Mouse (Mus musculus) C2C12 (cell line): ENCODE results near the gene S100pbp. TPM values are rescaled to one million over a fixed set of nuclear protein-coding genes. Genes with fewer than 3 reads are reported as not detected.
"Not testable (repeated sequence)": the region's sequence is repeated elsewhere in the genome, so short reads cannot be mapped to it uniquely, and the experiment has no call there.

Source experiments
- H3K27me3 ChIP-seq: one replicate; pipeline ENCODE4 v1.6.1; 2011; ENCODE audit not compliant: control insufficient read depth, insufficient read depth, insufficient read length
- H3K36me3 ChIP-seq: one replicate; pipeline ENCODE4 v1.6.1; 2011; ENCODE audit not compliant: control insufficient read depth, insufficient read depth
- H3K4me3 ChIP-seq: one replicate; pipeline ENCODE4 v1.5.1; 2011; ENCODE audit warnings: mild to moderate bottlenecking, control low read depth; ENCODE audit not compliant: poor library complexity, insufficient read depth, severe bottlenecking
- H3K79me2 ChIP-seq: one replicate; pipeline ENCODE4 v1.6.1; 2011; ENCODE audit not compliant: control insufficient read depth, insufficient read depth
- H3K79me3 ChIP-seq: one replicate; pipeline ENCODE4 v1.6.1; 2011; ENCODE audit warnings: low read depth, control low read depth
- H3ac ChIP-seq: one replicate; pipeline ENCODE3; 2011; ENCODE audit warnings: low read depth; ENCODE audit not compliant: control insufficient read depth, insufficient read length
- CEBPB ChIP-seq: IDR thresholded peaks from one replicate; pipeline ENCODE4 v1.6.1; 2011; ENCODE audit warnings: low read depth, mild to moderate bottlenecking, control low read depth, moderate library complexity
- CTCF ChIP-seq: IDR thresholded peaks from one replicate; pipeline ENCODE4 v1.5.1; 2011; ENCODE audit not compliant: control insufficient read depth, insufficient read depth, insufficient read length
- FOSL1 ChIP-seq: IDR thresholded peaks from one replicate; pipeline ENCODE4 v1.8.0; 2011; ENCODE audit warnings: mild to moderate bottlenecking, low read length; ENCODE audit not compliant: poor library complexity, insufficient read depth, severe bottlenecking
- MAX ChIP-seq: IDR thresholded peaks from one replicate; pipeline ENCODE4 v1.6.1; 2011; ENCODE audit warnings: mild to moderate bottlenecking, control low read depth
- MYOD1 ChIP-seq: IDR thresholded peaks from one replicate; pipeline ENCODE4 v1.6.1; 2011; ENCODE audit warnings: low read depth; ENCODE audit not compliant: control insufficient read depth, insufficient read length
- MYOG ChIP-seq: IDR thresholded peaks from one replicate; pipeline ENCODE4 v1.6.1; 2011; ENCODE audit not compliant: control insufficient read depth, insufficient read length; ENCODE audit errors: extremely low read depth
- USF1 ChIP-seq: IDR thresholded peaks from one replicate; pipeline ENCODE4 v1.6.1; 2011; ENCODE audit warnings: low read depth, mild to moderate bottlenecking, control low read depth, moderate library complexity
- polyA plus RNA-seq: library from polyadenylated mRNA; unstranded; fragments of >200 nt; fragmentation: generic; extraction: Trizol; gene quantifications from one replicate; pipeline ENCODE4 v1.2.1, GENCODE M21; 2012; ENCODE audit warnings: missing spikeins

Gene S100pbp
- polyA plus RNA-seq, 1 experiment, result 8.1 TPM

- no peak overlapping the region for H3ac ChIP-seq
- TF ChIP-seq CEBPB, result no peak
- no peak for TF ChIP-seq FOSL1
- TF ChIP-seq MYOD1, result no peak
- no peak for TF ChIP-seq USF1
- TF ChIP-seq MAX, result no peak
- TF ChIP-seq MYOG, result no peak
- no peak for TF ChIP-seq CTCF
- H3K36me3 ChIP-seq, result peaks cover 84% of the 10 kb centered on the region
- H3K79me2 ChIP-seq, result peaks cover 7% of the 10 kb centered on the region
- no peaks in the 10 kb centered on the region for H3K27me3 ChIP-seq
- no peaks in the 10 kb centered on the region for H3K79me3 ChIP-seq
- H3K4me3 ChIP-seq, result no peak overlapping the region
Measured at GRCm38 (mm10) chr4:129218569-129219175, 29.1 kb upstream of the S100pbp start.

DNA sequence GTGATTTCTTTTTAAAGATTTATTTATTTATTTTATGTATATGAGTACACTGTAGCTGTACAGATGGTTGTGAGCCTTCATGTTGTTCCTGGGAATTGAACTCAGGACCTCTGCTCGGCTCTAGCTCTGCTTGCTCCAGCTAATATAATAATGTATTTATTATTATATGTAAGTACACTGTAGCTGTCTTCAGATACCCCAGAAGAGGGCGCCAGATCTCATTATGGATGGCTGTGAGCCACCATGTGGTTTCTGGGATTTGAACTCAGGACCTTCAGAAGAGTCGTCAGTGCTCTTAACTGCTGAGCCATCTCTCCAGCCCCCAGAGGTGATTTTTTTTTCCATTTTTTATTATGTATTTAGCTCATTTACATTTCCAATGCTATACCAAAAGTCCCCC is 23.0 kb upstream of the S100pbp start:
- not testable (repeated sequence) for H3K4me3 ChIP-seq, H3K79me2 ChIP-seq, H3K27me3 ChIP-seq, H3ac ChIP-seq, H3K79me3 ChIP-seq
- peaks cover 88% of the 10 kb centered on the region for H3K36me3 ChIP-seq

GRCm38 (mm10) chr4:129211461-129211860 is 21.9 kb upstream of the S100pbp start:
- H3K79me3 ChIP-seq, result no peaks in the 10 kb centered on the region
- no peak overlapping the region for H3ac ChIP-seq
- H3K4me3 ChIP-seq, result no peak overlapping the region
- no peaks in the 10 kb centered on the region for H3K27me3 ChIP-seq
- H3K36me3 ChIP-seq, result peaks cover 89% of the 10 kb centered on the region
- TF ChIP-seq MYOD1, result peak; percentile 57
- no peak for TF ChIP-seq MAX
- no peaks in the 10 kb centered on the region for H3K79me2 ChIP-seq

DNA sequence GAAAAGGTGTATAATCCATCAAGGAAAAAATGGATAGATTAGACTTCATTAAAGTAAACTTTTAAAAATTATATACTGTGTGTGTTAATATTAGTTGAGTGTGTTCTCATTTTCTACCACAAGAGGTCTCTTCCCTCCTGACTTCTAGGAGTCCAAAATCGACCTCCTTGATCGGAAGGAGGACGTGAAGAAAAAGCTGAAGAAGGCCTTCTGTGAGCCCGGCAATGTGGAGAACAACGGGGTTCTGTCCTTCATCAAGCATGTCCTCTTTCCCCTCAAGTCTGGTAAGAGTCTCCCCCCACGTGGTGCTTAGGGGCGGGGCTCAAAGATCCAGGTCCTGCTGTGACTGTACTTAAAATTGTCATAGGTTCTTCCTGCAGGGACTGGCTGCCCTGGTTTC is 20.0 kb upstream of the S100pbp start:
- H3K79me2 ChIP-seq, result peaks cover 10% of the 10 kb centered on the region
- H3K4me3 ChIP-seq, result no peak overlapping the region
- H3K27me3 ChIP-seq, result no peaks in the 10 kb centered on the region
- H3ac ChIP-seq, result no peak overlapping the region
- TF ChIP-seq MAX, result no peak
- no peak for TF ChIP-seq CEBPB
- TF ChIP-seq CTCF, result no peak
- no peak for TF ChIP-seq MYOD1
- peaks cover 86% of the 10 kb centered on the region for H3K36me3 ChIP-seq
- H3K79me3 ChIP-seq, result peaks cover 1% of the 10 kb centered on the region

- TF ChIP-seq FOSL1 (no peak), CEBPB (no peak), MYOG (no peak), USF1 (no peak), MYOD1 (no peak), MAX (no peak), CTCF (no peak)
- Histone ChIP-seq H3K79me3 (peaks cover 1% of the 10 kb centered on the region), H3K79me2 (peaks cover 29% of the 10 kb centered on the region), H3K27me3 (no peaks in the 10 kb centered on the region), H3K4me3 (no peak overlapping the region), H3ac (no peak overlapping the region), H3K36me3 (peaks cover 84% of the 10 kb centered on the region)
Measured at GRCm38 (mm10) chr4:129206792-129207191, 17.3 kb upstream of the S100pbp start.

DNA sequence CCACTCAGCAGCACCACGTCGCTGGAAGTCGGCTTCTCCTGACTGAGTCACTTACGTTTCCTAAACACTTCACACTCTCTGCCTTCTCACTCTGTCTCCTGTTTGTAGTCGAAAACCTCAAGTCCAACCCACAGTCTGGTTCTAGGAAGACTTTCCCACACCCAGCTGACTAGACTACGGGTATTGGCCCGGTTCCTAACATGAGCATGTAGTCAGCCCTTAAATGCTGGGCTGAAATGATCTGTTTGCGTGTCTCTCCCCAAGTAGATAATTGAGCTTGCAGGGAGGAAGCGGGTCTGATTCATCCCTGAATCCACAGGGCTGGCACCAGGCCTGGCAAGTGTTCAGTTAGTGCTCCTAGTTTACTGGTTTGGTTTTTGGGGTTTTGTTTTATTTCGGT is 15.1 kb upstream of the S100pbp start:
- Histone ChIP-seq H3K27me3 (no peaks in the 10 kb centered on the region), H3K79me3 (peaks cover 5% of the 10 kb centered on the region), H3K36me3 (peaks cover 83% of the 10 kb centered on the region), H3ac (no peak overlapping the region), H3K79me2 (peaks cover 39% of the 10 kb centered on the region), H3K4me3 (no peak overlapping the region)
- TF ChIP-seq MYOG (no peak), CEBPB (no peak), USF1 (no peak), CTCF (no peak), MYOD1 (no peak), MAX (peak; percentile 32), FOSL1 (peak; percentile 71)

GRCm38 (mm10) chr4:129197514-129197913 is 8.0 kb upstream of the S100pbp start:
- H3ac ChIP-seq, result no peak overlapping the region
- H3K79me2 ChIP-seq, result peaks cover 73% of the 10 kb centered on the region
- peaks cover 81% of the 10 kb centered on the region for H3K36me3 ChIP-seq

More at GRCm38 (mm10) chr4:129197514-129197913, 8.0 kb upstream of the S100pbp start:
- Histone ChIP-seq H3K27me3 (no peaks in the 10 kb centered on the region), H3K79me3 (peaks cover 42% of the 10 kb centered on the region), H3K4me3 (no peak overlapping the region)
- TF ChIP-seq USF1 (no peak), MYOG (no peak), FOSL1 (no peak), CEBPB (no peak), MAX (no peak)
